Mouse (Mus musculus): ENCODE data around the gene Ammecr1. TPM values are rescaled to one million over a fixed set of nuclear protein-coding genes. Genes with fewer than 3 reads are reported as not detected.

The Ammecr1 gene
- total and polyA plus RNA-seq, 2 experiments from 2014 or later = 2.2 to 2.9 TPM

DNA sequence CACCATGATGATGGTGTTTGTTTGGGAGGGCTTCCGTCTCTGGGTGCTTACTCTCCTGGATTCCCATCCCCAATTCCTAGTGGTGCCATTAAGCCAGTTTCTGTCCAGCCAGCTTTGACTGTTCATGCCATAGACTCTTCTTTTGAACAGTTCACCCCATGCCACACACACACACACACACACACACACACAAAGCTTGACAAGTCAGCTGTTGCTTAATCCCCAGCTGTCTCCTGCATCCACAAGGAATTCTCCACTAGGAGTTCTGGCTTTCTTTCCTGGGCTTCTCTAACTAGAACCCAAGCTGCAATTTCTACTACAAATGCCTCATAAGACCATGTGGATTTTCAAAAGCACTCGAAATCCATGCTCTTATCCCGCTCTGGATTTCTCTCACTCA lies 5.2 kb upstream of the Ammecr1 start:
- WGBS = 85% methylated on average over 3 of the region's 3 CpGs

DNA sequence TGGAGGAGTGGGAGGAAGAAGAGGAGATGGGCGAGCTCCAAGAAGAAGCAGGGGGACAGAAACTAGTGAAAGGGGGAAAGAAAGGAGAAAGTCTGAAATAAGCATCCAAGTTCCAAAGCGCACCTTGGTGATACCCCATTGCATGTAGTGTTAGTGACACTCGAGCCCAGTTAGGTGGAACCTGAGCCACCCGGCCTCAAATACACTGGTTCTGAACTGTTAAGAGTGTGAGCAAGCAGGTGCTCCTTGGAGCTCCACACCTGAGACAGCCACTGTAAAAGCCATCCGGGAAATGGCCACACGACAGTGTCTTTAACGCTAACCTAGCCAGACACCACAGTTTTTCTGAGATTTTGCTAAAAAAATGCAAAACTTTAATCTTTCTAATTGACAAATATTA lies 539 bp upstream of the Ammecr1 start:
- WGBS = 44% methylated on average over 7 of the region's 7 CpGs
- peak overlapping the region; percentile 69; the same call in 1 of the 2 replicates for H3K9ac ChIP-seq (replicated peaks; ENCODE audit: low read length)
- ATAC-seq = no peak
- H3K9me3 ChIP-seq (ENCODE audit: low read length) = no peaks in the 10 kb centered on the region
- H3K4me2 ChIP-seq (ENCODE audit: low read depth, low read length) = peak overlapping the region; percentile 51
- H3K4me1 ChIP-seq (ENCODE audit: insufficient read depth, low read length) = no peaks in the 10 kb centered on the region
- TF ChIP-seq CTCF (IDR thresholded peaks at IDR 0.05; ENCODE audit: low read depth) = no peak
- H3K4me3 ChIP-seq (ENCODE audit: low read length) = peak overlapping the region; percentile 63
- no peaks in the 10 kb centered on the region for H3K36me3 ChIP-seq (ENCODE audit: insufficient read depth, low read length)
- H3K27ac ChIP-seq = no peak overlapping the region
- no peaks in the 10 kb centered on the region for H3K27me3 ChIP-seq (ENCODE audit: insufficient read depth, low read length)
- peak; percentile 3 for DNase-seq (ENCODE audit: low spot score)

More for the DNA sequence above, 5.2 kb upstream of the Ammecr1 start:
- no peaks in the 10 kb centered on the region for H3K9me3 ChIP-seq (ENCODE audit: low read length)
- H3K4me2 ChIP-seq (ENCODE audit: low read depth, low read length) = no peak overlapping the region
- no peaks in the 10 kb centered on the region for H3K4me1 ChIP-seq (ENCODE audit: insufficient read depth, low read length)
- no peak for TF ChIP-seq CTCF (IDR thresholded peaks at IDR 0.05; ENCODE audit: low read depth)
- H3K27ac ChIP-seq = no peak overlapping the region
- no peaks in the 10 kb centered on the region for H3K36me3 ChIP-seq (ENCODE audit: insufficient read depth, low read length)
- ATAC-seq (no peak), DNase-seq (ENCODE audit: low spot score) (no peak)
- H3K27me3 ChIP-seq (ENCODE audit: insufficient read depth, low read length) = no peaks in the 10 kb centered on the region
- no peak overlapping the region for H3K9ac ChIP-seq (replicated peaks; ENCODE audit: low read length)
- H3K4me3 ChIP-seq (ENCODE audit: low read length) = no peak overlapping the region

DNA sequence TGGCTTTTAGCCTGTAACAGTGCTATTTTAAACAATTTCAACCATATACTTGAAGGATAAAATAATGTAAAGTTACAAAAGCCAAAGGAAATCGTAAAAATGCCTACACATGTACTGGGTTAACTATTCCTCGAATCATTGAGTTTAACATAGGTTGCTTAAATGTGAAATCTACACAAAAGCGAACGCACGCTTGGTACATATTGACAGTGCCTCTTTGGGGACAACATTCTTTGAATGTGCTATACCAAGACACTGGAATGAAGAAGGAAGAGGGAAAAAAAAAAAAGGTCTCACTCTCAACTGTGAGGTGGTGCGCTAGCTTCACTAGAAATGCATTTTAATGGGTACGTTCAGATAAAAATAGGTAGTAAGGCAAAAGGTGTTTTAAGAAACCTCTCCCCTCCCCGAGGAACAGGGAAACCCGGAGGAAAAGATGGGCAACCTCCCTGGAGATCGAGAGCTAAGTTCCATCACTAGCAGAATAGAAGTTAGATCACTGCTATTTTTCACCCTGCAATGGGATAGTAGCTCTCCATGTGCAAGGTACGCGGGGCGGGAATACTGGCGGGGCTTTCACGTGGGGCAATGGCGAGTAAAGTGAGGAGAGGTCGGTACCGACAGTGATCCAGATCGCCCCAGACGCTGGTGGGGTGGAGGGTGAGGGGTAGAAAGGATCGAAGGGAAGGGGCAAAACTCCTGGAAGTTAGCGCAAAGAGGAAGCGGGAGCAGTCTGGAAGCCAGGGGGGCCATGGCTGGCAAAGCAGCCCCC lies 1.1 kb downstream of the Ammecr1 start:
- ATAC-seq (no peak; the same call in 1 of the 2 replicates), DNase-seq (ENCODE audit: low spot score) (no peak)
- Histone ChIP-seq H3K4me3 (ENCODE audit: low read length) (peak overlapping the region; percentile 63), H3K36me3 (ENCODE audit: insufficient read depth, low read length) (no peaks in the 10 kb centered on the region), H3K9ac (replicated peaks; ENCODE audit: low read length) (peak overlapping the region; percentile 69), H3K9me3 (ENCODE audit: low read length) (no peaks in the 10 kb centered on the region), H3K4me1 (ENCODE audit: insufficient read depth, low read length) (no peaks in the 10 kb centered on the region), H3K27ac (peak overlapping the region; percentile 80; the same call in 1 of the 2 replicates), H3K4me2 (ENCODE audit: low read depth, low read length) (peak overlapping the region; percentile 64), H3K27me3 (ENCODE audit: insufficient read depth, low read length) (no peaks in the 10 kb centered on the region)
- no peak for TF ChIP-seq CTCF (IDR thresholded peaks at IDR 0.05; ENCODE audit: low read depth)
- WGBS = 35% methylated on average over 23 of the region's 23 CpGs

DNA sequence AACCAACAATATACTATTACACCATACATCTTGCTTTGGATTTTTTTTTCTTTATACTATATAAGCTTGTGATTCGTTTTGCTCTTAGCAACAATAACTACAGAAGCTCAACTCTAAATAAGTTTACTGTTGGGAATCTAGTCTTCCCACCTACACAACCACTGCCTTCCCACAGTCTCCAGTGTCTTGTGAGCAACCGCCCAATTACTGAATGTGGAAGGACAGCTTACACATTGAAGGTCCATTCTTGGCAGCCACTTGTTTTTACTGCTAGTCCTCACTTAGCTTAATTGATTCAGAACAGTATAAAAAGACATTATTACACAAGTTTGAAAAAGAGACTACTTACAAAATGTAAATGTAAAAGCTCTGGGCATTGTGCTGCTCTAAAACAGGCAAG lies 6.1 kb downstream of the Ammecr1 start:
- no peak overlapping the region for H3K4me2 ChIP-seq (ENCODE audit: low read depth, low read length)
- no peaks in the 10 kb centered on the region for H3K27me3 ChIP-seq (ENCODE audit: insufficient read depth, low read length)
- H3K4me1 ChIP-seq (ENCODE audit: insufficient read depth, low read length) = no peaks in the 10 kb centered on the region
- H3K27ac ChIP-seq = no peak overlapping the region
- DNase-seq (ENCODE audit: low spot score) (no peak), ATAC-seq (no peak)
- WGBS = 70% methylated on average over 2 of the region's 2 CpGs
- TF ChIP-seq CTCF (IDR thresholded peaks at IDR 0.05; ENCODE audit: low read depth) = no peak
- H3K9me3 ChIP-seq (ENCODE audit: low read length) = no peaks in the 10 kb centered on the region
- H3K9ac ChIP-seq (replicated peaks; ENCODE audit: low read length) = no peak overlapping the region
- H3K4me3 ChIP-seq (ENCODE audit: low read length) = no peak overlapping the region
- H3K36me3 ChIP-seq (ENCODE audit: insufficient read depth, low read length) = no peaks in the 10 kb centered on the region

DNA sequence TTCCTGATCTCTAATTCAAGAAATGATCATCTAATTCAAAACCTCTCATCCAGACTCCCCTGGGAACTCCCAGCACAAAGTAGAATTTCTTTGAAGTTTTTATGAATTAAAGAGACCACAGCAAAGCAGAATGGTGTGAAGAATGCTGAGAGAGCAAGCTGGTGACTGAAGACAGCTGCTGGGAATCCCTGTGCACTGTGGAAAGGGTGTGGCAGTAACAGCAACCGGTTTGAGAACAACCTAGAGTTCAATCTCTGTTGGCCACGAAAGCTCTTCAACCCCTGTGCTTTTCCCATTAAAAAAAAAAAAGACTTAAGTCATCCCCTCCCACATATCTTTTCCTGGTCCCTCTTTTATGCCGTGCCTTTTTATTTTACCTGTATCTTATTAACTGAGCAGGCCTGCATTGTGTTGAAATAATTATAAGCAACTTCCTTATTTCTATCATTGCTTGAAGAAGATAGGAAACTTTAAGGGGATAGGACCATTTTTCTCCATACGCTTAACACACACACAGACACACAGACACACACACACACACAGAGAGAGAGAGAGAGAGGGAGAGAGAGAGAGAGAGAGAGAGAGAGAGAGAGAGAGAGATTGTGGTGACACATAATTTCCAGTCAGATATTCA lies 6.7 kb downstream of the Ammecr1 start:
- DNase-seq (ENCODE audit: low spot score) (no peak), ATAC-seq (no peak)
- no peak overlapping the region for H3K9ac ChIP-seq (replicated peaks; ENCODE audit: low read length)
- H3K4me1 ChIP-seq (ENCODE audit: insufficient read depth, low read length) = no peaks in the 10 kb centered on the region
- H3K9me3 ChIP-seq (ENCODE audit: low read length) = no peaks in the 10 kb centered on the region
- H3K4me2 ChIP-seq (ENCODE audit: low read depth, low read length) = no peak overlapping the region
- TF ChIP-seq CTCF (IDR thresholded peaks at IDR 0.05; ENCODE audit: low read depth) = no peak
- no peak overlapping the region for H3K27ac ChIP-seq
- H3K27me3 ChIP-seq (ENCODE audit: insufficient read depth, low read length) = no peaks in the 10 kb centered on the region
- no peak overlapping the region for H3K4me3 ChIP-seq (ENCODE audit: low read length)
- H3K36me3 ChIP-seq (ENCODE audit: insufficient read depth, low read length) = no peaks in the 10 kb centered on the region
- 81% methylated on average over 4 of the region's 4 CpGs for WGBS

DNA sequence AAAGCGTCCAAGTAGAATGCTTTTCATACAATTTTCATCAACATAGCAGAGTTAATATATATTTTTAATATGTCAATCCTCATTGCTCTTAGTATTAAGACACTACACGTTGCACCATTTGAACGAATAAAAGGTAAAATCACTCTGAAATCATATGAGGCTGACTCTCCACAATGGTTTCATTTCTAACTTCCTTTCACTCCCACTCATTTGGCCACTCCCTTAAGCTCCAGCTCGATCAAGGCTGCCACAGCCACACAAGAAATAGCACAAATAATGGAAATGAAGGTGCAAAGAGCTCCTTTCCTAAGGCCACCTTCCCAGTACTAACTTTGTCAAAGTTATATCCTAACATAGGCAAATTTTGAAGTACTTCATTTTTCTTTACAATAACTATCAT lies 38.1 kb downstream of the Ammecr1 start:
- Histone ChIP-seq H3K36me3 (ENCODE audit: insufficient read depth, low read length) (no peaks in the 10 kb centered on the region), H3K4me3 (ENCODE audit: low read length) (no peak overlapping the region), H3K4me2 (ENCODE audit: low read depth, low read length) (no peak overlapping the region), H3K4me1 (ENCODE audit: insufficient read depth, low read length) (no peaks in the 10 kb centered on the region), H3K27ac (no peak overlapping the region), H3K9ac (replicated peaks; ENCODE audit: low read length) (no peak overlapping the region), H3K9me3 (ENCODE audit: low read length) (no peaks in the 10 kb centered on the region), H3K27me3 (ENCODE audit: insufficient read depth, low read length) (no peaks in the 10 kb centered on the region)
- DNase-seq (ENCODE audit: low spot score) (no peak), ATAC-seq (no peak)
- TF ChIP-seq CTCF (IDR thresholded peaks at IDR 0.05; ENCODE audit: low read depth) = no peak
- 83% methylated on average over 4 of the region's 4 CpGs for WGBS

DNA sequence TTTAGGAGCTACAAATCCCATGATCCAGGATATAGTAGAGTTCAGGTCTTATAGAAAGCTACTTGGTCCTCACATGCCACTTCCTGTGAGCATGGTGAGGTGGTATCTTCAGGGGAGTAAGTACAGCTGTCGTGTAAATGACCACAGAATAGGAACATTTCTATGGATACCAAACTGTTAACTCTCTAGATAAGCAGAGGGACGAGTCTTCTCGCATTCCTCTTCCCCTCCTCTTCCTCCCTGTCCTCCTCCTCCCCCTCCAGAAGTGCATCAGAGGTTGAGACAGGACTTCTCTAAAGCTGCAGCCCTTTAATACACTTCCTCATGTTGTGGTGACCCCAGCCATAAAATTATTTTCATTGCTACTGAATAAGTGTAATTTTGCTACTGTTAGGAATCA lies 49.1 kb downstream of the Ammecr1 start:
- Histone ChIP-seq H3K4me2 (ENCODE audit: low read depth, low read length) (no peak overlapping the region), H3K9me3 (ENCODE audit: low read length) (no peaks in the 10 kb centered on the region), H3K9ac (replicated peaks; ENCODE audit: low read length) (no peak overlapping the region), H3K36me3 (ENCODE audit: insufficient read depth, low read length) (no peaks in the 10 kb centered on the region), H3K27ac (no peak overlapping the region), H3K4me1 (ENCODE audit: insufficient read depth, low read length) (no peaks in the 10 kb centered on the region), H3K27me3 (ENCODE audit: insufficient read depth, low read length) (no peaks in the 10 kb centered on the region), H3K4me3 (ENCODE audit: low read length) (no peak overlapping the region)
- no peak for ATAC-seq
- DNase-seq (ENCODE audit: low spot score) = no peak
- 47% methylated on average over 3 of the region's 3 CpGs for WGBS
- no peak for TF ChIP-seq CTCF (IDR thresholded peaks at IDR 0.05; ENCODE audit: low read depth)

Data from hindbrain, postnatal 0 days (tissue).